Mouse (Mus musculus): ENCODE data around the gene Nprl2. TPM values are rescaled to one million over a fixed set of nuclear protein-coding genes. Genes with fewer than 3 reads are reported as not detected.

Gene Nprl2
- polyA plus RNA-seq, 1 experiment from 2014 or later: 33.1 TPM

GRCm38 (mm10) chr9:107541005-107541404 is 1.0 kb upstream of the Nprl2 start:
- 39% methylated on average over 10 of the region's 10 CpGs for WGBS
- H3K27me3 ChIP-seq (ENCODE audit: insufficient read depth, poor library complexity, severe bottlenecking): no peaks in the 10 kb centered on the region
- peak overlapping the region; percentile 78 for H3K4me3 ChIP-seq
- DNase-seq (ENCODE audit: low spot score): no peak
- H3K27ac ChIP-seq: 0 out of 2 replicates have a peak overlapping the region, but pooled peaks have one; percentile 86
- peaks cover 48% of the 10 kb centered on the region for H3K4me1 ChIP-seq
- no peaks in the 10 kb centered on the region for H3K9me3 ChIP-seq
- peaks cover 60% of the 10 kb centered on the region for H3K36me3 ChIP-seq

- WGBS: 3% methylated on average over 11 of the region's 11 CpGs
- H3K36me3 ChIP-seq: peaks cover 52% of the 10 kb centered on the region
- peak overlapping the region; percentile 78 for H3K4me3 ChIP-seq
- no peak for DNase-seq (ENCODE audit: low spot score)
- H3K4me1 ChIP-seq: peaks cover 46% of the 10 kb centered on the region
- no peaks in the 10 kb centered on the region for H3K9me3 ChIP-seq
- peak overlapping the region; percentile 86 for H3K27ac ChIP-seq
- 0 out of 2 replicates have a peak, but pooled peaks cover under 1% of the 10 kb centered on the region for H3K27me3 ChIP-seq (ENCODE audit: insufficient read depth, poor library complexity, severe bottlenecking)
Observed at GRCm38 (mm10) chr9:107542352-107542686, 293 bp downstream of the Nprl2 start.

- Histone ChIP-seq H3K36me3 (peaks cover 48% of the 10 kb centered on the region), H3K27me3 (ENCODE audit: insufficient read depth, poor library complexity, severe bottlenecking) (peaks cover 5% of the 10 kb centered on the region; the same call in 1 of the 2 replicates), H3K9me3 (no peaks in the 10 kb centered on the region), H3K4me3 (peak overlapping the region; percentile 78), H3K4me1 (peaks cover 46% of the 10 kb centered on the region), H3K27ac (peak overlapping the region; percentile 86)
- 46% methylated on average over 8 of the region's 8 CpGs for WGBS
- no peak for DNase-seq (ENCODE audit: low spot score)
Observed at GRCm38 (mm10) chr9:107542721-107543120, 695 bp downstream of the Nprl2 start.

- 85% methylated on average over 11 of the region's 11 CpGs for WGBS
- H3K36me3 ChIP-seq: peaks cover 43% of the 10 kb centered on the region
Observed at GRCm38 (mm10) chr9:107543299-107543698, 1.3 kb downstream of the Nprl2 start.

GRCm38 (mm10) chr9:107544196-107544700 is 2.2 kb downstream of the Nprl2 start:
- Histone ChIP-seq H3K9me3 (no peaks in the 10 kb centered on the region), H3K36me3 (peaks cover 33% of the 10 kb centered on the region), H3K4me3 (no peak overlapping the region), H3K27ac (no peak overlapping the region), H3K27me3 (ENCODE audit: insufficient read depth, poor library complexity, severe bottlenecking) (peaks cover 20% of the 10 kb centered on the region), H3K4me1 (peaks cover 49% of the 10 kb centered on the region)
- 92% methylated on average over 17 of the region's 17 CpGs for WGBS
- no peak for DNase-seq (ENCODE audit: low spot score)

More at GRCm38 (mm10) chr9:107543299-107543698, 1.3 kb downstream of the Nprl2 start:
- Histone ChIP-seq H3K4me1 (peaks cover 49% of the 10 kb centered on the region), H3K27me3 (ENCODE audit: insufficient read depth, poor library complexity, severe bottlenecking) (peaks cover 10% of the 10 kb centered on the region; the same call in 1 of the 2 replicates), H3K4me3 (peak overlapping the region; percentile 78), H3K9me3 (no peaks in the 10 kb centered on the region), H3K27ac (peak overlapping the region; percentile 42)
- no peak for DNase-seq (ENCODE audit: low spot score)

- H3K27me3 ChIP-seq (ENCODE audit: insufficient read depth, poor library complexity, severe bottlenecking): peaks cover 25% of the 10 kb centered on the region
- DNase-seq (ENCODE audit: low spot score): no peak
- 86% methylated on average over 12 of the region's 12 CpGs for WGBS
- no peaks in the 10 kb centered on the region for H3K9me3 ChIP-seq
- H3K27ac ChIP-seq: no peak overlapping the region
- peaks cover 52% of the 10 kb centered on the region for H3K4me1 ChIP-seq
- peaks cover 28% of the 10 kb centered on the region for H3K36me3 ChIP-seq
- H3K4me3 ChIP-seq: no peak overlapping the region
Observed at GRCm38 (mm10) chr9:107544729-107545128, 2.7 kb downstream of the Nprl2 start.

GRCm38 (mm10) chr9:107545199-107545598 is 3.2 kb downstream of the Nprl2 start:
- WGBS: 82% methylated on average over 10 of the region's 10 CpGs
- H3K9me3 ChIP-seq: no peaks in the 10 kb centered on the region
- peaks cover 24% of the 10 kb centered on the region for H3K36me3 ChIP-seq
- DNase-seq (ENCODE audit: low spot score): no peak
- H3K27ac ChIP-seq: no peak overlapping the region
- H3K4me1 ChIP-seq: peaks cover 57% of the 10 kb centered on the region
- H3K4me3 ChIP-seq: no peak overlapping the region
- peaks cover 29% of the 10 kb centered on the region for H3K27me3 ChIP-seq (ENCODE audit: insufficient read depth, poor library complexity, severe bottlenecking)

- H3K4me3 ChIP-seq: no peak overlapping the region
- 5% methylated on average over 3 of the region's 3 CpGs for WGBS
- H3K27me3 ChIP-seq (ENCODE audit: insufficient read depth, poor library complexity, severe bottlenecking): peaks cover 33% of the 10 kb centered on the region
- peaks cover 22% of the 10 kb centered on the region for H3K36me3 ChIP-seq
- peaks cover 60% of the 10 kb centered on the region for H3K4me1 ChIP-seq
- no peaks in the 10 kb centered on the region for H3K9me3 ChIP-seq
- peak; percentile 88 for DNase-seq (ENCODE audit: low spot score)
- no peak overlapping the region for H3K27ac ChIP-seq
Observed at GRCm38 (mm10) chr9:107545602-107546001, 3.6 kb downstream of the Nprl2 start.

- peak; percentile 95 for DNase-seq (ENCODE audit: low spot score)
Observed at GRCm38 (mm10) chr9:107547026-107547425, 5.0 kb downstream of the Nprl2 start, which contains the start of gene Zmynd10. TSS of gene Zmynd10 (plus strand) at chr9:107547298.

GRCm38 (mm10) chr9:107547957-107548356 is 5.9 kb downstream of the Nprl2 start:
- H3K27me3 ChIP-seq (ENCODE audit: insufficient read depth, poor library complexity, severe bottlenecking): peaks cover 52% of the 10 kb centered on the region
- 73% methylated on average over 5 of the region's 5 CpGs for WGBS

More at GRCm38 (mm10) chr9:107547026-107547425, 5.0 kb downstream of the Nprl2 start, which contains the start of gene Zmynd10:
- Histone ChIP-seq H3K27me3 (ENCODE audit: insufficient read depth, poor library complexity, severe bottlenecking) (peaks cover 45% of the 10 kb centered on the region), H3K9me3 (no peaks in the 10 kb centered on the region), H3K4me1 (peaks cover 64% of the 10 kb centered on the region), H3K36me3 (peaks cover 22% of the 10 kb centered on the region), H3K27ac (peak within 1 kb of the TSS; percentile 16; the same call in 1 of the 2 replicates), H3K4me3 (peak within 1 kb of the TSS; percentile 32)
- WGBS: 6% methylated on average over 20 of the region's 20 CpGs

GRCm38 (mm10) chr9:107548820-107549219 is 6.8 kb downstream of the Nprl2 start:
- Histone ChIP-seq H3K9me3 (no peaks in the 10 kb centered on the region), H3K36me3 (peaks cover 16% of the 10 kb centered on the region), H3K4me1 (peaks cover 67% of the 10 kb centered on the region), H3K27ac (no peak overlapping the region), H3K4me3 (no peak overlapping the region), H3K27me3 (ENCODE audit: insufficient read depth, poor library complexity, severe bottlenecking) (peaks cover 53% of the 10 kb centered on the region)
- DNase-seq (ENCODE audit: low spot score): no peak
- 83% methylated on average over 10 of the region's 10 CpGs for WGBS

More at GRCm38 (mm10) chr9:107547957-107548356, 5.9 kb downstream of the Nprl2 start:
- Histone ChIP-seq H3K9me3 (no peaks in the 10 kb centered on the region), H3K36me3 (peaks cover 22% of the 10 kb centered on the region), H3K27ac (no peak overlapping the region), H3K4me3 (no peak overlapping the region), H3K4me1 (peaks cover 63% of the 10 kb centered on the region)
- DNase-seq (ENCODE audit: low spot score): no peak

- Histone ChIP-seq H3K27me3 (ENCODE audit: insufficient read depth, poor library complexity, severe bottlenecking) (peaks cover 53% of the 10 kb centered on the region), H3K36me3 (peaks cover 9% of the 10 kb centered on the region), H3K4me3 (no peak overlapping the region), H3K9me3 (no peaks in the 10 kb centered on the region), H3K4me1 (peaks cover 74% of the 10 kb centered on the region), H3K27ac (no peak overlapping the region)
- no peak for DNase-seq (ENCODE audit: low spot score)
- 76% methylated on average over 20 of the region's 20 CpGs for WGBS
Observed at GRCm38 (mm10) chr9:107549297-107550074, 7.5 kb downstream of the Nprl2 start.

- H3K4me3 ChIP-seq: peak overlapping the region; percentile 70
- peaks cover 70% of the 10 kb centered on the region for H3K4me1 ChIP-seq
- H3K9me3 ChIP-seq: no peaks in the 10 kb centered on the region
- DNase-seq (ENCODE audit: low spot score): no peak
- no peaks in the 10 kb centered on the region; the same call in 1 of the 2 replicates for H3K36me3 ChIP-seq
- WGBS: 25% methylated on average over 23 of the region's 23 CpGs
- H3K27me3 ChIP-seq (ENCODE audit: insufficient read depth, poor library complexity, severe bottlenecking): peaks cover 53% of the 10 kb centered on the region
- peak overlapping the region; percentile 87 for H3K27ac ChIP-seq
Observed at GRCm38 (mm10) chr9:107550491-107551116, 8.6 kb downstream of the Nprl2 start.
